Mouse (Mus musculus): ENCODE results near the gene Ltb.

GRCm38 (mm10) chr17:35152121-35152520 lies 42.1 kb upstream of the Ltb start:
- TF ChIP-seq CTCF (IDR thresholded peaks at IDR 0.05; ENCODE audit: low read depth, low read length) (no peak), POLR2A (IDR thresholded peaks at IDR 0.05; ENCODE audit: borderline replicate concordance, low read depth, low read length) (no peak)
